ENCODE assay signal across 21 mouse cellular contexts in the genomic region with DNA sequence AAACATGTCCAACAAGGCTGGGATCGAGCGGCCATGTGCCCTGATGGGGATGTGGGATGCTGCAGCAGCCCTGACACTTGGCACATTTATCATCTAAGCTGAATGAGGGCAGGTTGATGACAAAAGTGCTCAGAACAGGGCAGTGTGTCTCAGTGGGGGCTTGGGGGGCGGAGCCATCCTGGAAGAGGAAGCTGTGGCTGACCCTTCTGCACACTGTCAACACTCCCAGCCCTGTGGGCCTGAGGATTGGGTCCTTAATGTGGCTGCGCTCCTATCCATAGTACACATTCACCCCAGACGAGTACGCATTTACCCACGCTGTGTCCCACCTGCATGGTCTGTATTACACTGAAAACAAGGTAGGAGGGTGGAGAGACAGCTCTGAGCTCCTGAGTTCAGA.
"Had no signal": no experiment of that assay in that cellular context is flagged by ENCODE, and none has a peak within 500 bp of the region (broad histone marks: within the 10 kb centered on the region; RNA-seq: fewer than 3 reads in every experiment).

No protein-coding gene starts in this region.

- ATAC-seq: hindbrain, postnatal 0 days; intestine, embryonic 16.5 days; liver, embryonic 12.5 days had no signal

- H3K27me3 ChIP-seq: heart, embryonic 12.5 days; hindbrain, embryonic 13.5 days; hindbrain, embryonic 15.5 days; limb, embryonic 12.5 days; liver, embryonic 12.5 days had no signal

- H3K9ac ChIP-seq: heart, embryonic 12.5 days; hindbrain, embryonic 13.5 days; hindbrain, embryonic 15.5 days; limb, embryonic 12.5 days; liver, embryonic 12.5 days had no signal

- H3K4me3 ChIP-seq: heart, embryonic 10.5 days; heart, embryonic 12.5 days; hindbrain, embryonic 13.5 days; hindbrain, embryonic 15.5 days; layer of hippocampus, adult 2 months; left cerebral cortex, adult 2 months; limb, embryonic 10.5 days; limb, embryonic 12.5 days; liver, embryonic 12.5 days had no signal

- DNase-seq: gastrocnemius, postnatal 14 days; gastrocnemius, postnatal 36 days; heart, adult 18-20 months; heart, postnatal 10 days; heart, postnatal 4 days; kidney, adult 18-20 months; kidney, adult 8-10 months; kidney, postnatal 10 days; kidney, postnatal 25 days; kidney, postnatal 4 days had no signal

- H3K9me3 ChIP-seq: heart, embryonic 10.5 days; heart, embryonic 12.5 days; hindbrain, embryonic 13.5 days; hindbrain, embryonic 15.5 days; limb, embryonic 10.5 days; limb, embryonic 12.5 days; liver, embryonic 12.5 days had no signal

- H3K27ac ChIP-seq: heart, embryonic 10.5 days; hindbrain, embryonic 13.5 days; hindbrain, embryonic 15.5 days; hindbrain, postnatal 0 days; layer of hippocampus, adult 2 months; left cerebral cortex, adult 2 months; limb, embryonic 10.5 days; limb, embryonic 12.5 days; liver, embryonic 12.5 days had no signal

- H3K4me2 ChIP-seq: heart, embryonic 12.5 days; hindbrain, embryonic 13.5 days; hindbrain, embryonic 15.5 days; limb, embryonic 12.5 days; liver, embryonic 12.5 days had no signal

- H3K4me1 ChIP-seq: heart, embryonic 12.5 days; hindbrain, embryonic 13.5 days; hindbrain, embryonic 15.5 days; limb, embryonic 10.5 days; limb, embryonic 12.5 days had no signal
